Mouse (Mus musculus) ovary, postnatal 10 days (tissue): ENCODE results near the gene Gm11487.
"Not testable (repeated sequence)": the region's sequence is repeated elsewhere in the genome, so short reads cannot be mapped to it uniquely, and the experiment has no call there.

Experiments used
- DNase-seq: peaks from one replicate; pipeline ENCODE4 v3.0.0; 2022; ENCODE audit warnings: low spot score

The Gm11487 gene

GRCm38 (mm10) chr4:73404972-73405371, at the start of gene Gm11487:
Gene Gm11487 (minus strand): TSS chr4:73405072.
- DNase-seq: not testable (repeated sequence)

DNA sequence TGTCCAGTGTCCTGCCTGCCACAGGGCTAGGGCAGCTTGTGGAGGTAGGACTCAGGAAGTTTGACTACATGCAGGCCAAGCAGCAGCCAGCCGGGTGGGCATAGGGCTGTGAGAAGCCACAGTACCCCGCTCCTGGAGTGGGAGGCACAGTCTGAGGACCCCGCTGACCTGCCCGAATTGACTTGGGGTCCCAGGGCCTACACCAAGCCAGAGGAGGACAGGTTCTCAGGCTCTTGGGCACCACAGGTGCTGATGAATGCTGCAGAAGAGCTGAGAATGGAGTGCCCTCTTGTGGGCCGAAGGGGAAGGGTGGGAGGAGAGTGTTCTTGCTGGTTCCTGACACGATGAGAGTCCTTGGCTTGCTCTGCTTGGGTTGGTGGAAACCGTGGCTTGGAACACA, 39.8 kb upstream of the Gm11487 start:
- peak; percentile 3 for DNase-seq

DNA sequence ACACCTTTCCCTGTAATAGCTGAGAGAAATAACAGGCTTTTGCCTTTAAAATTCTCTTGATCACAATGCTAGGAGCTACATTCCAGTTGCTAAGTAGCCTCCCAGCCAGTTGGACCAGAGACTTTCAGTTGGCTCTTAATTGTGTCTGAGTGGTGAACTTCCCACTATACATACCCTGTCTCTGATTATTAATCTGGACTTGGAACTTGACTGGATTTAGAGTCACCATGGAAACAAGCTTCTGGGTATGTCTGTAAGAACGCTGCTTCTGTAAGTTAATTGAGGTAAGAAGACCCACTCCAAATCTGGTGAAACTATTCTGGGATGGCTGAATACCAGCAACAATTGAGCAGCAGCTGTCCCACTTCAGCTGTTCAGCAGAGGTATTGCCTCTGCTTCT, 37.7 kb upstream of the Gm11487 start:
- DNase-seq: no peak

- DNase-seq: no peak
Observed at GRCm38 (mm10) chr4:73425903-73426302, 21.0 kb upstream of the Gm11487 start.

DNA sequence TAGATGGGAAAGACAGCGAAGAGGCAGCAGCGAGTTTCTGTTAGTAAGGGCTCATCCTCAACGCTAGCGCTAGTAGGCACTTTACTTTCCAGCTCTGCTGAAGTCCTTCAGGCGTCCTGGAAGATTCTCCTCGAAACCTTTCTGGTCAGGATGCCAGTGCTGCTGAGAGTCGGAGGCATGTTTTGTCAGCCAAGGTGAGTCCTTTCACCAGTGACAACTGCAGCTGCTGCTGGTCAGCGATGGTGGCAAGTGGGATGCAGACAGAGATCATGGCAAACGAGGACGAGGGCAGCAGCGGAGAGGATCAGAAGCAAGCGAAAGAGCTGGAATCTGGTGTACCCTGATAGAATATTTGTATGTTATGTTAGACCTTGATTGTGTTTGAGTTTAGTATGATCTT, 18.2 kb upstream of the Gm11487 start:
- DNase-seq: no peak

DNA sequence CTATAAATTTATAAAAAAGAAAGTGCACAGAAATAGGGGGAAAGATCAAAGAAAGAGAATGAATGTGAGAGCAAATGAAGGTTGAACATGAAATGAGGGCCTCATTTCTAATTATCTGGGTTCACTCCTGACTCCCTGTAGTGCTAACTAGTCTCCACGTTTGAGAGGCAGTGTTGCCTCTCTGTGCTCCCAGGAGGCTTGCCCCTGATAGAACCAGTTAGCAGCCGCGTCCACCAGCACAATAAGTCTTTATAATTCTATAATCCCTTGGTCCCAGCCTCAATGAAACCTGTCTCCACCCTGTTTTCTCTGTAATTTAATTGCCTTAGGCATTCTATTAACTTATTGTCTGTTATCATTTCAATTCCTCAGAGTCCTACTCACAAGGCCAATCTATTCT, 38.3 kb downstream of the Gm11487 start:
- DNase-seq: no peak
